ENCODE assay signal across 27 mouse cellular contexts in genomic region chr5:83260059-83260458, GRCm38 (mm10).
"Had no signal": no experiment of that assay in that cellular context is flagged by ENCODE, and none has a peak within 500 bp of the region (broad histone marks: within the 10 kb centered on the region; RNA-seq: fewer than 3 reads in every experiment).

No protein-coding gene starts in this region.

- H3K9ac ChIP-seq: embryonic facial prominence, embryonic 12.5 days; embryonic facial prominence, embryonic 13.5 days; embryonic facial prominence, embryonic 15.5 days; forebrain, embryonic 12.5 days; forebrain, embryonic 13.5 days; forebrain, embryonic 15.5 days; forebrain, postnatal 0 days had no signal

- DNase-seq: cerebellum, adult 18-20 months; cerebellum, adult 2 months; cerebellum, adult 8-10 months; cerebellum, adult 9-10 months; cerebellum, adult 9-11 months; cerebellum, postnatal 14 days; cerebellum, postnatal 25 days; cerebellum, postnatal 36 days; embryo, embryonic 11 days; forebrain, postnatal 0 days; gastrocnemius, adult 2 months; gastrocnemius, postnatal 10 days; gastrocnemius, postnatal 14 days; gastrocnemius, postnatal 25 days; gastrocnemius, postnatal 36 days; heart, adult 18-20 months had no signal

- H3K4me3 ChIP-seq: embryonic facial prominence, embryonic 10.5 days; embryonic facial prominence, embryonic 12.5 days; embryonic facial prominence, embryonic 13.5 days; embryonic facial prominence, embryonic 15.5 days; erythroblast, embryonic 14.5 days; forebrain, embryonic 10.5 days; forebrain, embryonic 12.5 days; forebrain, embryonic 13.5 days; forebrain, embryonic 15.5 days; gastrocnemius, adult 2 months had no signal

- ATAC-seq: forebrain, embryonic 13.5 days; forebrain, embryonic 14.5 days; forebrain, embryonic 15.5 days; forebrain, embryonic 16.5 days; forebrain, postnatal 0 days had no signal

- H3K36me3 ChIP-seq: embryonic facial prominence, embryonic 10.5 days; embryonic facial prominence, embryonic 12.5 days; embryonic facial prominence, embryonic 13.5 days; embryonic facial prominence, embryonic 15.5 days; forebrain, embryonic 10.5 days; forebrain, embryonic 12.5 days; forebrain, embryonic 15.5 days had no signal

- H3K4me2 ChIP-seq: embryonic facial prominence, embryonic 12.5 days; embryonic facial prominence, embryonic 13.5 days; embryonic facial prominence, embryonic 15.5 days; forebrain, embryonic 12.5 days; forebrain, embryonic 13.5 days; forebrain, embryonic 15.5 days had no signal

- H3K27me3 ChIP-seq: embryonic facial prominence, embryonic 12.5 days; embryonic facial prominence, embryonic 13.5 days; embryonic facial prominence, embryonic 15.5 days; forebrain, embryonic 12.5 days; forebrain, embryonic 13.5 days; forebrain, embryonic 15.5 days had no signal

- H3K4me1 ChIP-seq: embryonic facial prominence, embryonic 10.5 days; embryonic facial prominence, embryonic 12.5 days; embryonic facial prominence, embryonic 13.5 days; embryonic facial prominence, embryonic 15.5 days; forebrain, embryonic 10.5 days; forebrain, embryonic 12.5 days; forebrain, embryonic 13.5 days; forebrain, embryonic 15.5 days had no signal

- H3K9me3 ChIP-seq: embryonic facial prominence, embryonic 10.5 days; embryonic facial prominence, embryonic 12.5 days; embryonic facial prominence, embryonic 13.5 days; embryonic facial prominence, embryonic 15.5 days; forebrain, embryonic 10.5 days; forebrain, embryonic 12.5 days; forebrain, embryonic 13.5 days; forebrain, embryonic 15.5 days had no signal

- H3K27ac ChIP-seq: embryonic facial prominence, embryonic 10.5 days; embryonic facial prominence, embryonic 12.5 days; embryonic facial prominence, embryonic 13.5 days; embryonic facial prominence, embryonic 15.5 days; forebrain, embryonic 10.5 days; forebrain, embryonic 12.5 days; forebrain, embryonic 13.5 days; forebrain, embryonic 15.5 days; gastrocnemius, adult 2 months had no signal
